Mouse (Mus musculus) embryonic fibroblast, embryonic 13.5 days (primary cell): ENCODE measurements around the gene Actg1.

Experiments
- CTCF ChIP-seq: IDR thresholded peaks from 2 replicates; pipeline ENCODE4 v1.5.1; 2011; ENCODE audit warnings: mild to moderate bottlenecking, control low read depth, low read length, moderate library complexity, borderline replicate concordance; ENCODE audit not compliant: insufficient read depth
- POLR2A ChIP-seq: IDR thresholded peaks from 2 replicates; pipeline ENCODE4 v1.6.1; 2011; ENCODE audit warnings: low read depth, mild to moderate bottlenecking, control low read depth, low read length, moderate library complexity

DNA sequence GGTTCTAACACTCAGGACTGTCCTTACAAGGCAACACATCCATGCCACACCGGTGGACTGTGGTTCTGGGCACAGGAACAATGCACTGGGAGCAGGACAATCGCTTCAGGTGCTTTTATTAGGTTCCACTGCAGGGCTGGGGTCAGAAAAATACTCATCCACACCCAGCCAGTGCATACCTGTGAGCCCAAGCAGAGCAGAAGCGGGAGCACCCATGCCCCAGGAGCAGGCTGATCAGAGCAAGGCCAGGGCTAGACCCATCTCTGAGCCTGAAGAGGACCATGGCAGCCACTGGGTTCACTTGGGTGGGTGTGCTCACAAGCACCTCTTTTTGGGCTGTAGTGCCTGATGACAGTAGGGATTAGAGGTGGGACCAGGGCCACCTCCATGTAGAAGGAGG is 31.9 kb upstream of the Actg1 start:
- TF ChIP-seq CTCF: no peak
- no peak for TF ChIP-seq POLR2A
